Mouse (Mus musculus) forebrain, embryonic 16.5 days (tissue): ENCODE results near the gene Rab3b. TPM values are rescaled to one million over a fixed set of nuclear protein-coding genes. Genes with fewer than 3 reads are reported as not detected.
"Not testable (repeated sequence)": the region's sequence is repeated elsewhere in the genome, so short reads cannot be mapped to it uniquely, and the experiment has no call there.

Experiments used
- ATAC-seq: fragments of 200-750 bp; cut with Nextera tagmentation; 2 replicates; pipeline ENCODE4 v1.8.0; 2017; ENCODE audit warnings: mild to moderate bottlenecking, moderate library complexity
- H3K27ac ChIP-seq: fragments of 300-500 bp; sonication (generic); 2 replicates; pipeline ENCODE4 v1.5.1; 2014; ENCODE audit warnings: low read length, control low read depth
- H3K27me3 ChIP-seq: fragments of 300-500 bp; sonication (generic); replicated peaks from 2 replicates; pipeline ENCODE4 v1.6.1; 2014; ENCODE audit warnings: low read length; ENCODE audit not compliant: control insufficient read depth, insufficient read depth
- H3K36me3 ChIP-seq: fragments of 300-500 bp; sonication (generic); 2 replicates; pipeline ENCODE4 v1.6.1; 2014; ENCODE audit not compliant: control insufficient read depth, insufficient read depth
- H3K4me1 ChIP-seq: fragments of 300-500 bp; sonication (generic); replicated peaks from 2 replicates; pipeline ENCODE4 v1.6.1; 2014; ENCODE audit warnings: low read length; ENCODE audit not compliant: control insufficient read depth, insufficient read depth
- H3K4me2 ChIP-seq: fragments of 300-500 bp; sonication (generic); 2 replicates; pipeline ENCODE4 v1.6.1; 2014; ENCODE audit warnings: mild to moderate bottlenecking, low read length, control low read depth
- H3K4me3 ChIP-seq: fragments of 300-500 bp; sonication (generic); replicated peaks from 2 replicates; pipeline ENCODE4 v1.5.1; 2014; ENCODE audit warnings: mild to moderate bottlenecking, low read length, control low read depth
- H3K9ac ChIP-seq: fragments of 300-500 bp; sonication (generic); replicated peaks from 2 replicates; pipeline ENCODE4 v1.6.1; 2014; ENCODE audit warnings: low read depth, low read length, control low read depth
- H3K9me3 ChIP-seq: fragments of 300-500 bp; sonication (generic); 2 replicates; pipeline ENCODE4 v1.6.1; 2016; ENCODE audit warnings: low read length; ENCODE audit not compliant: control insufficient read depth
- WGBS: fragments of 180-500 bp; shearing (Covaris S2); extraction: QIAGEN DNeasy Blood & Tissue Kit; methylation state at CpG from one replicate; pipeline ENCODE4 v1.1.7; 2014; 5-methylcytosine and 5-hydroxymethylcytosine counted together
- polyA plus RNA-seq: library from polyadenylated mRNA; unstranded; fragments of >200 nt; fragmentation: Nextera tagmentation; extraction: Ambion mirVana; gene quantifications from 2 replicates; pipeline ENCODE4 v1.2.1, GENCODE M21; 2015

The Rab3b gene
- polyA plus RNA-seq, 1 experiment from 2014 or later = 116 TPM

GRCm38 (mm10) chr4:108907475-108907874 is 28.6 kb downstream of the Rab3b start:
- no peak overlapping the region for H3K4me2 ChIP-seq
- H3K27ac ChIP-seq = no peak overlapping the region
- ATAC-seq = no peak
- no peak overlapping the region for H3K4me3 ChIP-seq
- no peaks in the 10 kb centered on the region for H3K36me3 ChIP-seq
- no peaks in the 10 kb centered on the region for H3K27me3 ChIP-seq
- 0 out of 2 replicates have a peak, but pooled peaks cover 4% of the 10 kb centered on the region for H3K4me1 ChIP-seq
- H3K9ac ChIP-seq = no peak overlapping the region
- no peaks in the 10 kb centered on the region for H3K9me3 ChIP-seq

DNA sequence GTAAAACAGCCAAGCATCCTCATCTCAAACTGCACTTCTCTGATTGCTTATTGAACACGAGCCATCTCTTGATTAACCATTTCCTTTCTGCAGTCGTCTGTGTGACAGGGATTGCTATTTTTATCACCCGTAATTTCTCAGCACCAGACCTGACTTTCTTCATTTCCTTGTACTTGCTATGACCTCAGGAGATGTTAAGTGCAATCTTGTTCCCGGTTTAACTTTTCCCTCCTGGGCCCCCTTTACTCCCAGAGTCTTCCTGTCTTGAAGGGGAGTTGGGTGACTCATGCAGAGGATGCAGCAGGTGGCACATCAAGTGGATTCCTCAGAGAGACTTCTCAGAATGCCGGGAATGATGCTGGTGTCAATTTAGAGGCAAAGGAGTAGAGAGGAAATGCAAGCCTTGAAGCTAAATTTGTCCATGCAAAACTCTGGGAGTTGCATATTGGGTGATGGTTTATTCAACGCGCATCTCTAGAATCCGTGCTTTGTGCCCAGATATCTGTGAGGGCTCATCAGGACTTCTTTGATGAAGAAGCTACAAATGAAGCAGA is 31.1 kb downstream of the Rab3b start:
- H3K9ac ChIP-seq = no peak overlapping the region
- H3K27me3 ChIP-seq = no peaks in the 10 kb centered on the region
- H3K27ac ChIP-seq = no peak overlapping the region
- no peak overlapping the region for H3K4me2 ChIP-seq
- no peak for ATAC-seq
- H3K36me3 ChIP-seq = no peaks in the 10 kb centered on the region
- H3K4me3 ChIP-seq = no peak overlapping the region
- 79% methylated on average over 8 of the region's 8 CpGs for WGBS
- H3K4me1 ChIP-seq = 0 out of 2 replicates have a peak, but pooled peaks cover 4% of the 10 kb centered on the region
- H3K9me3 ChIP-seq = no peaks in the 10 kb centered on the region

DNA sequence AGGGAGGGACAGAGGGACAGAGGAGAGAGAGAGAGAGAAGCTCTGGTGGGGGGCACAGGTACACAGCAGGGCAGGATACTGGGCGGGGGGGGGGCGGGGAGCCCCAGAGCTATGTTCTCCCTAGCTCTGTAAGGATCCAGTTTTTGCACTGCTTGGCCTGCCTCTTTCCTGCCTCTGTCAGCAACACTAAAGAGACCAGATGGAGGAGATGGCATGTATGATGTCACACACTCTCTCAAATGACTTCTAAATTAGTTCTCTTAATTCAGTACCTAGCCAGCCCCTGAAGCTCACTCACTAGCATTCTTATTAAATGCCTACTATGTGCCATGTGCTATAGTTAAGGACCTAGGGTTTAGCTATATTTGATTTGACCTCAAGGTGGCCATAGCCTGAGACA is 33.0 kb downstream of the Rab3b start:
- WGBS = 73% methylated on average over 1 of the region's 2 CpGs
- Histone ChIP-seq H3K27ac (no peak overlapping the region), H3K27me3 (no peaks in the 10 kb centered on the region), H3K9ac (no peak overlapping the region), H3K9me3 (no peaks in the 10 kb centered on the region), H3K4me1 (no peaks in the 10 kb centered on the region), H3K36me3 (no peaks in the 10 kb centered on the region), H3K4me2 (no peak overlapping the region), H3K4me3 (no peak overlapping the region)
- ATAC-seq = no peak; the same call in 1 of the 2 replicates

DNA sequence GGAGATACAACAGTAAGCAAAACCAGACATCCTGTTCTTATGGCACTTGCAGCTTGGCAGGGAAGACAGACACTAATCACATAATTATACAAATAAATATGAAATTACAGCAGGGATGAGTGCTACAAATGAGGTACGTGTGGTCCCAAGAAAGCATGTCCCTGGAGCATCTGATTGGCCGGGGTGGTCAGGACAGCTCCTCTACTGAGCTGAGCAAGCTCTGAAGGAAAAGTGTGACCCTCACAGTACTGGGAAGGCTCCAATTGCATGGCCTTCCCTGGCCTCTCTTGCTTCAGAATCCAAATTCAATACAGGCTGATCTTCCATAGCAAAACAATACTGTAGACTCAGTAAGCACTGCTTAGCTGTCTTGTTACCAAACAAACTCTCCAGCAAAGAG is 34.3 kb downstream of the Rab3b start:
- ATAC-seq = no peak
- Histone ChIP-seq H3K27me3 (no peaks in the 10 kb centered on the region), H3K27ac (no peak overlapping the region), H3K4me2 (no peak overlapping the region), H3K9me3 (no peaks in the 10 kb centered on the region), H3K4me3 (no peak overlapping the region), H3K36me3 (no peaks in the 10 kb centered on the region), H3K9ac (no peak overlapping the region), H3K4me1 (no peaks in the 10 kb centered on the region)
- WGBS = 88% methylated on average over 2 of the region's 2 CpGs

GRCm38 (mm10) chr4:108914391-108914790 is 35.5 kb downstream of the Rab3b start:
- no peak overlapping the region for H3K9ac ChIP-seq
- no peak overlapping the region for H3K4me2 ChIP-seq
- H3K9me3 ChIP-seq = no peaks in the 10 kb centered on the region
- no peaks in the 10 kb centered on the region for H3K36me3 ChIP-seq
- H3K27me3 ChIP-seq = no peaks in the 10 kb centered on the region
- no peak overlapping the region for H3K4me3 ChIP-seq
- no peaks in the 10 kb centered on the region for H3K4me1 ChIP-seq
- ATAC-seq = no peak
- H3K27ac ChIP-seq = no peak overlapping the region
- WGBS = 78% methylated on average over 6 of the region's 6 CpGs

DNA sequence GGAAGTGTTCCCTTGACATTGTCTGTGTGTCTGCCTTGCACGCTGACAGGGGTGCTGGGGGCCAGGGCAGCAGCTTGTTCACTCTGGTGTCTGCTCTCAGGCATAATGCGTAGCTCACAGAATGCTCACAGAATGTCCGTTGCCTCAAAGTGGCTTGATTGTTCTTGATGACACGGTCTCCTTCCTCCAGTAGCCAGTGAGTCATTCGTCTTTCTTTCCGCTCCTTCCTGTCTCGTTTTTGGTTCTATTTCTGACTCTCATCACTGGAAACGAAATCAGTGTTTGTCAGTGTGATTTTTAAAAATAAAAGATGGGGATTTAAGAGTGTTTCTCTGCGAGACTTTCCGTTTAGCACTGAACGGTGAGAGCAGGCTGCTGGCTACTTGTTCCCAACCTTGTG is 36.2 kb downstream of the Rab3b start:
- Histone ChIP-seq H3K36me3 (no peaks in the 10 kb centered on the region), H3K27ac (no peak overlapping the region), H3K27me3 (no peaks in the 10 kb centered on the region), H3K4me1 (no peaks in the 10 kb centered on the region), H3K9ac (no peak overlapping the region), H3K4me3 (no peak overlapping the region), H3K9me3 (no peaks in the 10 kb centered on the region), H3K4me2 (no peak overlapping the region)
- WGBS = 82% methylated on average over 11 of the region's 11 CpGs
- ATAC-seq = no peak

DNA sequence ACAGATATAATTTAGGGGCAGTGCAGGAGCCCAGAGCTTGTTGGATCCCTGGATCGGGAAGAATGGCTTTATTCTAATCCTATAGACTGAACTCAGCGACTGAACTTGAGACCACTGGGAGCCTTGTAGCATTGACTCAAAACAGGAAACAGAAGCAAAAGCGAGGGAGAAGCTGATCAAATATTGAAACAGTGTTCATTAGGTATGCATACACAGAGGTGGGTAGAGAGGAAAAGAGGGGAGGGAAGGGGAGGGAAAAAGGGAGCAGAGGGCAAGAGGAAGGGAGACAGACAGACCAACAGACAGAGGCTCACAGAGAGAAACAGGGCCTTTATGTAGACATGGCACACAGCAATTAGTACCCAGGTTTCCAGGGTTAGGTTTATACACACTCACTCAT is 38.8 kb downstream of the Rab3b start:
- H3K9me3 ChIP-seq = no peaks in the 10 kb centered on the region
- H3K4me2 ChIP-seq = no peak overlapping the region
- no peak overlapping the region for H3K9ac ChIP-seq
- H3K36me3 ChIP-seq = no peaks in the 10 kb centered on the region
- H3K4me3 ChIP-seq = no peak overlapping the region
- WGBS = 71% methylated on average over 3 of the region's 3 CpGs
- no peaks in the 10 kb centered on the region for H3K27me3 ChIP-seq
- no peak overlapping the region for H3K27ac ChIP-seq
- ATAC-seq = no peak
- H3K4me1 ChIP-seq = no peaks in the 10 kb centered on the region

- H3K4me1 ChIP-seq, H3K4me2 ChIP-seq, H3K4me3 ChIP-seq, H3K9me3 ChIP-seq, H3K27me3 ChIP-seq, H3K27ac ChIP-seq, ATAC-seq, H3K9ac ChIP-seq, H3K36me3 ChIP-seq: not testable (repeated sequence)
- WGBS = 84% methylated on average over 9 of the region's 9 CpGs
These were observed 49.1 kb downstream of the Rab3b start for GRCm38 (mm10) chr4:108927945-108928344.

- H3K4me2 ChIP-seq = no peak overlapping the region
- H3K36me3 ChIP-seq = no peaks in the 10 kb centered on the region
- ATAC-seq = no peak
- peaks cover 3% of the 10 kb centered on the region for H3K4me1 ChIP-seq
- WGBS = 74% methylated on average over 1 of the region's 1 CpGs
- H3K27ac ChIP-seq = no peak overlapping the region
- no peaks in the 10 kb centered on the region for H3K9me3 ChIP-seq
- H3K4me3 ChIP-seq = no peak overlapping the region
- no peak overlapping the region for H3K9ac ChIP-seq
- H3K27me3 ChIP-seq = no peaks in the 10 kb centered on the region
These were observed 54.3 kb downstream of the Rab3b start for GRCm38 (mm10) chr4:108933163-108933562.

DNA sequence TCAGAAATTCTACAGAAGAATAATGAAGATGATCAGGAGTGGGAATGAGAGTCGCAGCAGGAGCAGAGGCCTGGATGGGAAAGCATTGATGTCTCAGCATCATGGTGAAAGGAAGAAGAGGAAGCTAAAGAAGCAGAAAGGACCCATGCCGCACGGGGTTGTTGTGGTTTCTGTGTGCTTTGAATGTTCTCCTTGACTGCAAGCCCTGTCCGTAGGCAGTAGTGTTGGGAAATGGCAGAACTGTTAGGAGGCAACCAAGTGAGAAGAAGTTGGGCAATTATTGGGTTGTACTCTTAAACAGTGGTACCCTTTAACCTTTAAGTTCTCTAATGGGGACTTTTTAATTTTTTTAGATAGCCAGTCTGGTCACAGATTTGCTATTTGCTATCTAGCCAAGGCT is 56.0 kb downstream of the Rab3b start:
- WGBS = 86% methylated on average over 4 of the region's 4 CpGs
- ATAC-seq = no peak

More for the DNA sequence above, 56.0 kb downstream of the Rab3b start:
- Histone ChIP-seq H3K4me2 (no peak overlapping the region), H3K4me1 (peaks cover 10% of the 10 kb centered on the region), H3K27ac (no peak overlapping the region), H3K9me3 (no peaks in the 10 kb centered on the region), H3K9ac (no peak overlapping the region), H3K36me3 (no peaks in the 10 kb centered on the region), H3K4me3 (no peak overlapping the region), H3K27me3 (no peaks in the 10 kb centered on the region)
